Mouse (Mus musculus) C2C12 (cell line): Measurements from ENCODE around the gene Nrd1. TPM values are rescaled to one million over a fixed set of nuclear protein-coding genes. Genes with fewer than 3 reads are reported as not detected.
A peak's percentile ranks its signal among the peaks of the same experiment; 100 is the strongest.

Experiments used
- H3K27me3 ChIP-seq: one replicate; pipeline ENCODE4 v1.6.1; 2011; ENCODE audit not compliant: control insufficient read depth, insufficient read depth, insufficient read length
- H3K36me3 ChIP-seq: one replicate; pipeline ENCODE4 v1.6.1; 2011; ENCODE audit not compliant: control insufficient read depth, insufficient read depth
- H3K4me3 ChIP-seq: one replicate; pipeline ENCODE4 v1.5.1; 2011; ENCODE audit warnings: mild to moderate bottlenecking, control low read depth; ENCODE audit not compliant: poor library complexity, insufficient read depth, severe bottlenecking
- H3K79me2 ChIP-seq: one replicate; pipeline ENCODE4 v1.6.1; 2011; ENCODE audit not compliant: control insufficient read depth, insufficient read depth
- H3K79me3 ChIP-seq: one replicate; pipeline ENCODE4 v1.6.1; 2011; ENCODE audit warnings: low read depth, control low read depth
- H3ac ChIP-seq: one replicate; pipeline ENCODE3; 2011; ENCODE audit warnings: low read depth; ENCODE audit not compliant: control insufficient read depth, insufficient read length
- CEBPB ChIP-seq: IDR thresholded peaks from one replicate; pipeline ENCODE4 v1.6.1; 2011; ENCODE audit warnings: low read depth, mild to moderate bottlenecking, control low read depth, moderate library complexity
- CTCF ChIP-seq: IDR thresholded peaks from one replicate; pipeline ENCODE4 v1.5.1; 2011; ENCODE audit not compliant: control insufficient read depth, insufficient read depth, insufficient read length
- FOSL1 ChIP-seq: IDR thresholded peaks from one replicate; pipeline ENCODE4 v1.8.0; 2011; ENCODE audit warnings: mild to moderate bottlenecking, low read length; ENCODE audit not compliant: poor library complexity, insufficient read depth, severe bottlenecking
- MAX ChIP-seq: IDR thresholded peaks from one replicate; pipeline ENCODE4 v1.6.1; 2011; ENCODE audit warnings: mild to moderate bottlenecking, control low read depth
- MYOD1 ChIP-seq: IDR thresholded peaks from one replicate; pipeline ENCODE4 v1.6.1; 2011; ENCODE audit warnings: low read depth; ENCODE audit not compliant: control insufficient read depth, insufficient read length
- MYOG ChIP-seq: IDR thresholded peaks from one replicate; pipeline ENCODE4 v1.6.1; 2011; ENCODE audit not compliant: control insufficient read depth, insufficient read length; ENCODE audit errors: extremely low read depth
- USF1 ChIP-seq: IDR thresholded peaks from one replicate; pipeline ENCODE4 v1.6.1; 2011; ENCODE audit warnings: low read depth, mild to moderate bottlenecking, control low read depth, moderate library complexity
- long read RNA-seq, 2 experiments: library from polyadenylated mRNA; unstranded; transcript quantifications; one replicate each; pipeline ENCODE4 v2.0.0; 2019 to 2020
- polyA plus RNA-seq: library from polyadenylated mRNA; unstranded; fragments of >200 nt; fragmentation: generic; extraction: Trizol; gene quantifications from one replicate; pipeline ENCODE4 v1.2.1, GENCODE M21; 2012; ENCODE audit warnings: missing spikeins

Nrd1 gene
- 30.7 TPM for polyA plus RNA-seq
- long read RNA-seq, experiment 1, full-length matches to known transcripts = 11 of 39 reads
- long read RNA-seq, experiment 1, partial matches to known transcripts = 25 of 39 reads
- long read RNA-seq, experiment 1, other reads (novel, unspliced or antisense) = 3 of 39 reads
- long read RNA-seq, experiment 2, full-length matches to known transcripts = 256 of 346 reads
- long read RNA-seq, experiment 2, partial matches to known transcripts = 29 of 346 reads
- long read RNA-seq, experiment 2, other reads (novel, unspliced or antisense) = 61 of 346 reads

DNA sequence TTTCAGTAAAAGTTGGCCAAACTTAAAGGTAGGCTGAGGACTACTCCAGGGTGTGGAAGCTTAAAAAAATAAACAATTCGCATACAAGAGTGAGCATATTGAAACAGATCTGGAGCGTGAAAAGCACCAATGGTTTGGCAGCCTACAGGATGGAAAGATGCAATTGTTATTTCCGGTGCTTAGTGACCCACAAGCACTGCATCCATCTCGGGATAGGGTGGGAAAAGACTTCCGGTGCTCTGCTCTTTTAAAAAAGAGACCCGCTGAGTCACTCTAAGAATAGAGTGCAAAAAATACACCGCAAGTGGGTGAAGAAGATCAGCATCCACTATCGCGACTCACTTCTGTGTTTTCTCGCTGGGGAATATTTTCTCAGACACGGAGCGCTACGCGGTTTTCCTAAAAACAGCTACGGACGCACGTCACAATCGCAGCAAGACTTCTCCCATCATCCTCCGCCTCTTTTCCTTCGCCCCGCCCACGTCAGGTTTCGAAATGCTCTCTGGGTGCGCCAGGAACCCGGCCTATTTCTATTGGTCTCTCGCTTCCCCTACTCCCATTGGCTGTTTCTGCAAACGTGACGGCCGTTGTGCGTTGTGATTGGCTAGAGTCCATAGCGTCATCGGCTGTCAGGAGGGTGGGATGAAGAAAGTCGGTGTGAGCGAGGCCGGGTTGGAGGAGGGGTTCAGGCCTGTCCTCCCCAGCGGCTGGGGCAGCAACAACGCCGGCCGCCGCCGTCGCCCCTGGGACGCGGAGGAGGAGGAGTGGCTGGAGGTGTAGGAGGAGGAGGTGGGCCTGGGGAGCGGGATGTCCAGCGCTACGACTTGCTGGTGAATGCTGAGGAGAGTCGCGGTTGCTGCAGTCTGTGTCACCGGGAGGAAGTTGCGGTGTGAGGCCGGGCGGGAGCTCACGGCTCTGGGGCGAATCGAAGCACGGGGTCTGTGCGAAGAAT is at the start of gene Nrd1:
Gene Nrd1 (plus strand): TSS at position 657 of the 952 bp plus-strand sequence.
- Histone ChIP-seq H3ac (peak within 1 kb of the TSS; percentile 95), H3K4me3 (peak within 1 kb of the TSS; percentile 74), H3K79me2 (peaks cover 47% of the 10 kb centered on the region), H3K79me3 (peaks cover 41% of the 10 kb centered on the region), H3K36me3 (peaks cover 10% of the 10 kb centered on the region), H3K27me3 (no peaks in the 10 kb centered on the region)
- TF ChIP-seq USF1 (peak; percentile 98), CEBPB (peak; percentile 66), MAX (no peak)

DNA sequence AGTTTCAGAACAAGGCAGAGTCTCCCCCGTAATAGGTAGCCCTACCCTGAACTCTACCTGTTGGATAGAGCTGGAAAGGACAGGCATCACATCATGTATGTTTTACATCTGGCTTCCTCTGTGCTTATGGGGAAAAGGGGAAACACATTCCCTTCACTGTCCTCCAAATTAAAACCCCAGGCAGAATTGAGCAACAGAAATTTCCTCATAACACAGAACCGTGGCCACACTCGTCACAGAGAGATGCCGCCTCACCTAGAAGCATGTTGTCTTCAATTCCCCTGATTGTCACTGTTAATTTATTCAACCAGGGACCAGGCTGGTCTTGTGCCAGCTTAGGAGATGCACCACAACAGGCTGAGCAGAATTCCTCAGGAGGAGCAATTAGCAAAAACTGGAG is 48.8 kb upstream of the Nrd1 start:
- H3K79me2 ChIP-seq = no peaks in the 10 kb centered on the region
- TF ChIP-seq CEBPB = no peak
- no peak for TF ChIP-seq CTCF
- no peak for TF ChIP-seq MYOD1
- no peak for TF ChIP-seq MAX
- H3K4me3 ChIP-seq = no peak overlapping the region
- H3K36me3 ChIP-seq = no peaks in the 10 kb centered on the region
- no peak overlapping the region for H3ac ChIP-seq
- no peaks in the 10 kb centered on the region for H3K79me3 ChIP-seq
- H3K27me3 ChIP-seq = no peaks in the 10 kb centered on the region

- Histone ChIP-seq H3K36me3 (no peaks in the 10 kb centered on the region), H3ac (no peak overlapping the region), H3K79me2 (no peaks in the 10 kb centered on the region), H3K27me3 (no peaks in the 10 kb centered on the region), H3K4me3 (no peak overlapping the region), H3K79me3 (no peaks in the 10 kb centered on the region)
- no peak for TF ChIP-seq CTCF
- TF ChIP-seq USF1 = no peak
- TF ChIP-seq CEBPB = no peak
- no peak for TF ChIP-seq MAX
- no peak for TF ChIP-seq FOSL1
These were observed 40.8 kb upstream of the Nrd1 start for GRCm38 (mm10) chr4:108959696-108960095.

- no peak for TF ChIP-seq FOSL1
- no peak for TF ChIP-seq CTCF
- no peak for TF ChIP-seq MAX
- Histone ChIP-seq H3ac (no peak overlapping the region), H3K27me3 (no peaks in the 10 kb centered on the region), H3K79me3 (no peaks in the 10 kb centered on the region), H3K4me3 (no peak overlapping the region), H3K36me3 (no peaks in the 10 kb centered on the region), H3K79me2 (no peaks in the 10 kb centered on the region)
These were observed 39.6 kb upstream of the Nrd1 start for GRCm38 (mm10) chr4:108960619-108961460.

DNA sequence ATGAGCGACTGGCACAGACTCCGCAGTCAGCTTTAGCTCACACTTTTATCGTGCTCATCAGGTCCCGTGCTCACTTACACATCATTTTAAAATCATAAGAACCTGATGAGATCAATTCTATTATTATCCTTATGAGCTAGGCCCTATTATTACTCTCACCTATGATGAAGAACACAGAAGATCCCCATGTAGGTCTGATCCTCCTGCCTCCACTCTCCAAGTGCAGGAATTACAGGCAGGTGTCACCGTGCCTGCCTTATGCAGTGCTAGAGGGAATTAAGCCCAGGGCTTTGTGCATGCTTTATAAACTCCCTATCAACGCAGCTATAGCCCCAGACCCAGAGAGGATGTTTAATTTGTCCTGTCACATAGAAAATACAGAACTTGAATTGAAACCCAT is 37.4 kb upstream of the Nrd1 start:
- no peak overlapping the region for H3ac ChIP-seq
- no peak overlapping the region for H3K4me3 ChIP-seq
- no peaks in the 10 kb centered on the region for H3K36me3 ChIP-seq
- H3K27me3 ChIP-seq = no peaks in the 10 kb centered on the region
- H3K79me3 ChIP-seq = no peaks in the 10 kb centered on the region
- H3K79me2 ChIP-seq = no peaks in the 10 kb centered on the region
- TF ChIP-seq CEBPB = no peak
- no peak for TF ChIP-seq USF1
- no peak for TF ChIP-seq FOSL1
- no peak for TF ChIP-seq MYOG
- TF ChIP-seq MYOD1 = no peak
- TF ChIP-seq MAX = no peak
- TF ChIP-seq CTCF = no peak

DNA sequence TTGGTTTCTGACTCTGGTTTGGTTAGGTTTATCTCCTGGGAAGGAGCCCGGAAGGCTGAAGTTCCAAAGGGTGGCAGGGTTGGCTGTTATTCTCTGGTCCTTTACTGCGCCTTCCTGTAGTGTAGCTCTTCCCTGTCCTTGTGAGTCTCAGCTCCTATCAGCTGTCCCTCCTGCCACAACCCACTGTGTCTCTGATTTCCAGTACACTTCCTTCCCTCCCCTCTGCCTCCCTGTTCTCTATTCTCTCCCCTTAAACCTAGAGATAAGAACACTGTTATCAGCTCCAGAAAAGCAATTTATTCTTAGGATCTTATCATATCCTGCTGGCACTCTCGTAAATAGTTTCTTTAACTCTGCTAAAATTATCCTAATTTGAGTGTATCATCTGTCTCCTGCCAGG is 30.9 kb upstream of the Nrd1 start:
- H3ac ChIP-seq = no peak overlapping the region
- no peaks in the 10 kb centered on the region for H3K79me2 ChIP-seq
- H3K79me3 ChIP-seq = no peaks in the 10 kb centered on the region
- no peak for TF ChIP-seq USF1
- TF ChIP-seq MYOG = no peak
- no peak for TF ChIP-seq FOSL1
- no peak for TF ChIP-seq CEBPB
- no peak for TF ChIP-seq MAX
- TF ChIP-seq MYOD1 = no peak
- no peak for TF ChIP-seq CTCF
- H3K27me3 ChIP-seq = no peaks in the 10 kb centered on the region
- no peak overlapping the region for H3K4me3 ChIP-seq
- H3K36me3 ChIP-seq = no peaks in the 10 kb centered on the region
